Mouse (Mus musculus) c-Kit-positive CD71-negative TER-119-negative erythroid progenitor cells, embryonic 14.5 days (primary cell): ENCODE results near the gene Babam1.

ENCODE experiments used
- DNase-seq: peaks from one replicate; pipeline ENCODE4 v3.0.0-alpha.2; 2013; ENCODE audit warnings: low read depth

Gene Babam1

GRCm38 (mm10) chr8:71396639-71397305 lies at the start of gene Babam1:
Babam1 (plus strand) TSS chr8:71396861.
- DNase-seq, result peak; percentile 93

DNA sequence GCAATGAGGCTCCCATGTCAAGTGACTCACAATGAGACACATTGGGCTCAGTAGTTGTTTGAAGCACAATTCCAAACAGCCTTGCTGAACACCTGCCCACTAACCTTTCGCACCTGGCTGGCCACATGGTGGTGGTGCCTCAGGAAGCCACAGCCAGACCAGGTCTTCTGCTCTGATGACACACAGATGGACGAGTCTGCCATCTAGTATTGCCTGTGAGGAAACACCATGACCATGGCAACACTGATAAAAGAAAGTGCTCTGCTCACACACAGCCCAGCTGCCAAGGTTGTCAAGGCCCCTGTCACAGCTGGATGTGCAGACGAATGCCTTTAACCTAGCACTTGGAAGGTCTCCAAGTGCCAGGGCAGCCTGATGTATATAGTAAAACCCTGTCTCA lies 45.5 kb upstream of the Babam1 start:
- DNase-seq, result no peak

- no peak for DNase-seq
Observed at GRCm38 (mm10) chr8:71351520-71351919, 45.1 kb upstream of the Babam1 start.

DNA sequence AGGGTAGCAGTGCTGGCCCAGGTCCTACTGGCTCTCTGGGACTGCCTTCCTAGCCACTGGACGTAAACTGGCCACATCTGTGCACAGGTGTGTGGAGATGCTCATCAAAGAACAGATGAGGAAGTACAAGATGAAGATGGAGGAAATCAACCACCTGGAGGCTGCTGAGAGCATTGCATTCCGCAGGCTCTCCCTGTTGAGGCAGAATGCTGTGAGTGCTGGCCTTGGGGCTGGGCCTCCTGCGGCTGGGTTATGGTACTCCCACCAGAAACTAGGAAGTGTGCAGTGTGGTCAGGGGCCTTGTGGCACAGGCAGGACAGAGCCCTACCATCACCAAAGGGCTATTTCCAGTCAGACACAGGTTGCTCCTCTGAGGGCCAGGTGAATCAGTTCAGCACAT lies 38.6 kb upstream of the Babam1 start:
- DNase-seq, result no peak

GRCm38 (mm10) chr8:71366771-71367528 lies 29.7 kb upstream of the Babam1 start, which contains the start of gene Use1:
Use1 (plus strand) TSS chr8:71366848.
- peak; percentile 87 for DNase-seq

- DNase-seq, result no peak
Observed at GRCm38 (mm10) chr8:71367529-71368176, 29.0 kb upstream of the Babam1 start.

DNA sequence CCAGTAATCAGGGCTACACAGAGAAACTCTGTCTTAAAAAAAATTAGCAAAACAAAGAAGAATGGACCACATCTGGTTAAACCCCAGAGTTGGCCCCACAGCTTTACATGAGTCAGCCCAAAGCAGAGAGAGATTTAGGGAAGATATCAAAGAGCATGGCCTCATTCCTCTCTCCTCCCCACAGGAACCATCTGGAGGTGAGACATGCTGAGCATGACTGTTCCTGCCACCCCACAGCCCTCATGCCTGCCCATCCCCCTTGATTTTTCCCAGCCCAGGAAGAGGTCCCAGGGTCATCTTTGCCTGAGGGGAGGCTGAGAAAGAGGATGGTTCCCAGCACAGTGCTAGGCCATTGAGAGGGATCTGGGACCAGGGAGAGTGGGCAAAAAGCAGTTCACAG lies 28.3 kb upstream of the Babam1 start:
- DNase-seq, result no peak

- no peak for DNase-seq
Observed at GRCm38 (mm10) chr8:71369040-71369718, 27.5 kb upstream of the Babam1 start.

GRCm38 (mm10) chr8:71370711-71371235 lies 25.9 kb upstream of the Babam1 start:
- DNase-seq, result no peak

GRCm38 (mm10) chr8:71371236-71371848 lies 25.3 kb upstream of the Babam1 start, which contains the start of gene Ocel1:
Ocel1 (plus strand) TSS chr8:71371298.
- peak; percentile 96 for DNase-seq

DNA sequence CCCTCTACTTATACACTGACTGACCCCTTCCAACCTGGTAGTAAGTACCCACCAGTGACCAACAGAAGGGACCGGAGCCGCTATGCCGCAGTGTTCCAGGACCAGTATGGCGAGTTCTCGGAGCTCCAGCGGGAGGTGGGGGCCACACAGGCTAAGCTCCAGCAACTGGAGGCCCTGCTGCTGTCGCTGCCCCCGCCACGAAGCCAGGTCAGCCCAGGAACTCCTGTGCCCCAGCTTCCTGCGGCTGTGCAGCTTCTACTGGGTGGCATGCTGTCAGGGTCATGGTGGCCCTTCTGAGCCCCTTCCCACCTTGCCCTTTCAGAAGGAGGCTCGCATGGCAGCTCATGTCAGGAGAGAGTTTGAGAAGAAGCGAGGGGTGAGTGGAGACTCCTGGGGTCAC lies 24.2 kb upstream of the Babam1 start:
- DNase-seq, result no peak

DNA sequence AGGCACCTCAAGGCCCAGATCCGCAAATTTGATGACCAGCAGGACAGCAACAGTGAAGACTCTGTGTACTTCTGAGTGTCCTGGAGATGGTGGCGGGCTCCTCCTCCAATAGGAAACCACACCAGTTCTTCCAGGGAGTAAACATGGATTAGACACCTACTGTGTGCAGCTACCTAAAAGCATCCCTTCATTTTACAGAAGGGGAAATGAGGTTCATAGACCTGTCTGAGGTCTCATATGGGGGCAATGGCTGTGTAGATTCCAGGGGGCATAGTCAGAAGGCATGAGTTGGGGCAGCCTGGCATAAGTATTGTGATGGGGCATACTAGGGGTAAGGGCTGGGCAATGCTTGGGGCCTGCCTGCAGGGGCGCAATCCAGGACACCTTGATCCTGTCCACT lies 23.7 kb upstream of the Babam1 start:
- no peak for DNase-seq

DNA sequence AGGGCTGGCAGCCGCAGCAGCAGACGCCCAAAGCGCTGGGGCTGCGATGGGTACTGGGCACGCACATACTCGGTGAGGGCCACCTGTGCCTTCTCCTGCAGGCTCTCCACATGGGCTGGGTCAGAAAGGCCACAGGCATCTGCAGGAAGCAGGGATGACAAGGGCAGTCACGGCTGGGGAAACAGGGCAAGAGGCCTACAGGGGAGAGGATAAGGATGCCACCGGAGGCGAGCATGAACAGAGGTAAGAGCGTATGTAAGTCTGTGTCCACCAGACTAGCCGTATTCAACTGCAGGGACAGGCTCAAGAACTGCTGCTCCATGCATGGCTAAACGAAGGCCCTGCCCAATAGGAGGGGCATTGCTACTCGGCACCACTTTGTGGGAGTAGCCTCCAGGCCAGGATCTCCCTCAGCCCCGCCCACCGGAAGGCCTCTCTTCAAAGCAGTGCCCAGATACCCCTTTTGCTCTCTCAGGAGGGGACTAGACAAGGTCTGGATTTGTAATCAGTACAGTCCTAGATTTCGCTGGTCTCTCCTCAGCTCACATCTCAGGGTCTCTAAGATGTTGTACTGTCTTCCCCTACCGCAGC lies 21.9 kb upstream of the Babam1 start:
- no peak for DNase-seq

DNA sequence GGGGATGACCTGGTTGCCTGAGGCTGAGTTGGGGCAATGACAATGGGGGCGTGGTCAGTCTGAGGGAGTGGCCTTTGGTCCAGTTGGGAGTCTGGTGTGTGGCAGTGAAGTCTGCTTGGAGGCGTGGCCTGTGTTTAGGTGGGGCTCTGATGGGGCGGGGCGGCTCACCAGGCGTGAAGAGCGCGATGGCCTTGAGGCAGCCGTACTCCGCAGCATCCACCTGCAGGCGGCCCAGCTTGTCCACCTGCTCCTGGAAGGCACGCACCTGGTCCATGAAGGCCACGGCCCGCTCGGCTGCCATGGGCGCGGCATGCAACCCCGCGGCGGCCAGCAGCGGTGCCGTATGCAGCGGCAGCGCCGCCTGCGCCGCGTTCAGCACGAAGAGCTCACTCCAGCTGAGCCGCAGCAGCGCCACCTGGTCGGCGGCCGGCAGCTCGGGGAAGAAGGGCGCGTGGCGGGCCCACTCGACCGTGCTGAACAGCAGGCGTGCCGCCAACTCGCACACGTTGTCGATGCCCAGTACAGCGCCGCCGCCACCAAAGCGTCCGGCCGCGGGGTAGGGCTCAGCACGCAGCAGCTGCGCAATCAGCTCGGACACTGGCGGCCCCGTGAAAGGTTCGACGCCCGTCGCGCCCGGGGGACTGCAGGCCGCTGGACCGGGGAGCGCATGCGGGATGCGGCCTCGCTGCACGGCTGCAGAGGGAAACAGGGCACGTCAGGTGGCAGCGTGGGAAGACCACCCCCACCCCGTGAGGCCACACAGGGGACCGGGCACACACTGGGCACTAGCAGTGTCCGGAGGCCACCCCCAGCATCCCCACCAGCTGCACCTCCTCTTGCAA lies 20.9 kb upstream of the Babam1 start:
- no peak for DNase-seq

DNA sequence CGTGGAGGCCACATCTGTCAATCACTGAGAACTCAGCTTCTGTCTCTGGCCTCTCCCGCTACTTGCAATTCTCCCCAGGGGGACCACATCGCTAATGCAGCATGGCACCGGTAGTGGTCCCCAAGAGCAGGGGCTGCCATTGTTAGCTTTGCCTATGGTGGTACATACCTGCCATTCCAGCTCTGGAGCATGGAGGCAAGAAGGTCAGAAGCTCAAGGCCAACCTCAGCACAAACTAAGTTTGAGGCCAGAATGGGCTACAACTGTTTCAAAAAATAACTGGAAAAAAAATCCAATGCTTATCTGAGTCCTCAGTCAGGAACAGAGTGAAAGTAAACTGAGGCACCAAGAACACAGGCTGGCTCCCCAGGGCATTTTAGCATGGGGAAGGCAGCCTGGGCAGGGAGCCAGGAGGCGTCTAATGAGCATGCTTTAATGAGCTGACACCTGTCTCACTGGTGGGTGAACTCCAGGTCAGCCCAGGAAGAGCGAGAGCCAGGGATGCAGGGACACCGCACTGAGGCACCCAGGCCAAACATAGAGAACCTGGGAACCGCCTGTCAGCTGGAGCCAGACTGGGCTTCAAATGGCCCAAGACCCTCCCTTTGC lies 20.1 kb upstream of the Babam1 start:
- no peak for DNase-seq

DNA sequence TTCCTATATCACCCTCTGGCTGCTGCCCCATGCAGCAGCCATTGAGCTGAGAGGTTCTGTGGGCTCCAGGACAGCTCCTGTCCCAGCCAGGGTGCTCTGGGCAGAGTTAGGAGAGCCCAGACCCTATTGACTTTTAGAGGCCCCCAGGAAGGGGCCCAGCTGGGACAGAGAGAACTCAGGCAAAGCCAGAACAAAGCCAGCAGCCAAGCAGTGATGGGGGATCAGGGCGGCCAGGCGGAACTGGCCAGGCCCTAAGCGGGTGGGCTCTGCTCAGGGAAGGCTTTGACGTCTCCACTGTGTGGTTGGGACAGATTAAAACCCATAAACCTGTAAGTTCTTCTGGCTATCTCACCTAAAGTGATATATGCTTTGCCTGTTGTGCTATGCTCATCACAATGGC lies 17.7 kb upstream of the Babam1 start:
- DNase-seq, result no peak

DNA sequence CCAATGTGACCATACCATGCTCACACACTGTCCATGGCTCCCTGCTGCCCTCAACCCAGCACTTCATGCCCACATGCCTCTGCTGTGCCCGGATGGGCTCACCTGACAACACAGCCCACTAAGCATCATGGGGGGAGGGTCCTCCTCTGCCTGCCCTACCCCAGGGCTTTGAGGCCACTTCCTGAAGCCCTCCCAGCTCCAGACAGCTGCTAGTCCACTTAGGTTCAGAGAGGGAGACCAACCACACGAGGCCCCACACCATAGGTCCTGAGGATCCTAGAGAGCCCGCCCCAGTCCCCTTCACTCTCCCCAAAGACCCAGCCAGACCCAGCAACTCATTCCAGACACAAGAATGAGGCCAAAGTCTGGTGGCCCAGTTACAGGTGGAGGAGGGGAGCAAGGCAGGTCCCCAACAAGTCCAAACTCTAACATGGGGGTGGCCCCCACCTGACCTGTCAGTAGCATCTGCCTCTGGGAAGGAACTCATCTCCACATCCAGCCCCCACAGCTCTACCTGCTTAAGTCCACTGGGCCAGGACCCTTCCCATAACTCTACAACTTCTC lies 17.1 kb upstream of the Babam1 start:
- no peak for DNase-seq

DNA sequence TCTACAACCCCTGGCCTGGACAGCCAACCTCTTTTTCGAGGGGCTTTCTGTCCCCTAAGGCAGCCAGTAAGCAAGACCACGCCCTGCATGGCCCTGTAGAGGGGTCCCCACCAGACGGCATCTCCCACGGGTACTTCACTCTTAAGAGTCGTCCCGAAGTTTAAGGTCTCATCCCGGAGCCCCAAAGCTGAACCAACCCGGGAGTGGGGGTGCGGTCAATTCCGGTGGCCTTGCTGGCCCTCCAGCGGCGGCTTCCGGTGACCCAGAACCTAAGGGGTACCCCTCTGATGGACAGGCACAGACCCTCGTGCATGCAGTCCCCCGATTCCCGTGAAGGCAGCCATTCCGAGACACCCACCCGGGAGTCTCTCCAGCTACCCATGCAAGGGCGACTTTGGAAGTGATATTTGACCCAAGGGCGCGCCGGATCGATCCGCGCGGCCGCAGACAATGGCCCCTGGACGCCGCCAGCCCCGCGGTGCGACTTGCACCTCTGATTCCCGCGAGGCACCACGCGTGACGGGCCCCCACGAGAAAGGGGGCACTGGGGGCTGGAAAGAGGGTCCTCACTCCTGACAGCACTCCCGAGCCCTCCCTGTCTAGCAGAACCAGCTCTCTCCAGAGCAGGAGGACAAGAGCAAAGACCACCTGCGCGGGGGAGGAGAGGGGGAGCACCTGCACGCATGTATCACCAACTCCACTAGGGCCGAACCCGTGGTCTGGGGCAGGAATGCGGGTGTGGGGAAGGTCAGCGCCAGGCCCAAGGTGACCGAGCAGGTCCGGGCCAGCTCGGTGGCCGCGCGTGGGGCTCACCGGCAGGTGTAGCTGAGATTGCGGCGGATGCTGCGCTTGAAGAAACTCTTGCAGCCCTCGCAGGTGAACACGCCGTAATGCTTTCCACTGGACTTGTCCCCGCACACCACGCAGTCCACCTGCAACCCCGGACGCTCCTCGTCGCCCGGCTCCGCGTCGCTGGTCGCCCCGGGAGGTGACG lies 16.2 kb upstream of the Babam1 start:
- DNase-seq, result no peak
